In the genomic region with DNA sequence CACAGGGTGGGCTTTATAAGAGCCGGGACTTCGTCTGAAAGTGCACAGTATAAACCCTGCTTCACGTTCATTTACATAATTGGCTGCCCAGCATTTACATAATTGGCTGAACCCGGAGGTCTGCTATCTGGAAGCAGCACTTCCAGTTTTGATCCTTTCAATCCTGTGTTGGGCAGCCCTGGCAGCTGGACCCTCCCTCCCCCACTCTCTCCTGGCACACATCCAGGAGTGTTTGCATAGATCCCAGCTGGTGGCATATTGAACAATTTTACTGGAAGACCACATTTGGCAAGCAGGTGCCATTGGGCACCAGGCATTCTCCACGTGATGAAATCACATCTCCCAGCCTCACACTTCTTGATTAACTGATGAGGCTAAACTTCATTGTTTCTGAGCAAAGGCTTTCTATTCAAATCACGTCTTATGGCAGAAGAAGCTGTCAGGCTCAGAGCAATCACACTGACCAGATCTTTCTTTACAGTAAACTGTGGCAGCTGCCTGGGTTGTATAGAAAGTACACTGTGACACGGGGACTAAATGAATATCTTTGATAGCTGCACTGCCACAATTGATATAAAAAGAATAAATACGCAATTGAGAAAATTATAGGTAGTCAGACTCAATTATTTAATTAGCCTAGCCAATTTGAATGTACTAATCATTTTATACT, we compare ENCODE assay signal across 9 mouse cellular contexts. TPM values are rescaled to one million over a fixed set of nuclear protein-coding genes. Genes with fewer than 3 reads are reported as not detected.
DNase-seq lines count a peak whose midpoint lies in the region; ATAC-seq and TF ChIP-seq lines count a peak whose summit lies in the region.
"Had no signal": no experiment of that assay in that cellular context is flagged by ENCODE, and none has a peak within 500 bp of the region (broad histone marks: within the 10 kb centered on the region; RNA-seq: fewer than 3 reads in every experiment).

No protein-coding gene starts in this region.

- H3K36me3 ChIP-seq in midbrain, embryonic 13.5 days: no peaks in the 10 kb centered on the region
- H3K36me3 ChIP-seq in thymus, adult 2 months (ENCODE audit: control insufficient read depth, insufficient read depth, low read length): no peaks in the 10 kb centered on the region
- H3K36me3 ChIP-seq: limb, embryonic 15.5 days had no signal

- DNase-seq in heart, postnatal 10 days: peak; percentile 20 to 33
- no peak for DNase-seq in heart, adult 8-10 months (ENCODE audit: low spot score)
- DNase-seq in cerebellum, adult 9-10 months: peak; percentile 86
- DNase-seq in frontal cortex, postnatal 36 days (ENCODE audit: low spot score in 2 of 2): peak; percentile 31 to 62
- peak; percentile 35 to 62 for DNase-seq in layer of hippocampus, adult 18-20 months (ENCODE audit: low spot score in 2 of 2)
- DNase-seq in thymus, adult 2 months: no peak
- DNase-seq in adrenal gland, adult 8-10 months: no peak

- intact Hi-C loops in heart, postnatal 10 days (cut with DNase I): loop anchor here (5.0 kb wide), 1 partner anchor 1214 kb away; no protein-coding TSS in a partner anchor

- no peaks in the 10 kb centered on the region for H3K27me3 ChIP-seq in midbrain, embryonic 13.5 days
- H3K27me3 ChIP-seq in thymus, adult 2 months (ENCODE audit: control insufficient read depth, insufficient read depth, low read length): no peaks in the 10 kb centered on the region
- H3K27me3 ChIP-seq: limb, embryonic 15.5 days had no signal

- H3K4me3 ChIP-seq in midbrain, embryonic 13.5 days (replicated peaks): peak overlapping the region; percentile 12; the same call in 1 of the 2 replicates
- H3K4me3 ChIP-seq in thymus, adult 2 months (ENCODE audit: control insufficient read depth, insufficient read depth, low read length): no peak overlapping the region
- H3K4me3 ChIP-seq: limb, embryonic 15.5 days had no signal

- ATAC-seq in midbrain, embryonic 13.5 days: peak; percentile 98

- no peak for TF ChIP-seq CTCF in thymus, adult 2 months (IDR thresholded peaks at IDR 0.05; ENCODE audit: borderline replicate concordance, control insufficient read depth, extremely low read depth, insufficient read depth, low read length, poor library complexity)

- peak overlapping the region; percentile 43 for H3K4me2 ChIP-seq in midbrain, embryonic 13.5 days (replicated peaks)
- H3K4me2 ChIP-seq: limb, embryonic 15.5 days had no signal

- TF ChIP-seq POLR2A in thymus, adult 2 months (IDR thresholded peaks at IDR 0.05; ENCODE audit: control insufficient read depth, extremely low read depth, insufficient read depth, low read length, poor library complexity): no peak

- peaks cover 27% of the 10 kb centered on the region for H3K4me1 ChIP-seq in midbrain, embryonic 13.5 days (replicated peaks)
- peaks cover 6% of the 10 kb centered on the region; the same call in 1 of the 2 replicates for H3K4me1 ChIP-seq in thymus, adult 2 months (replicated peaks; ENCODE audit: control insufficient read depth, insufficient read depth, low read length)

- 0 out of 2 replicates have a peak overlapping the region, but pooled peaks have one; percentile 12 for H3K9ac ChIP-seq in midbrain, embryonic 13.5 days (replicated peaks)
- H3K9ac ChIP-seq: limb, embryonic 15.5 days had no signal

- no peaks in the 10 kb centered on the region for H3K9me3 ChIP-seq in midbrain, embryonic 13.5 days
- H3K9me3 ChIP-seq: limb, embryonic 15.5 days had no signal

- WGBS in midbrain, embryonic 13.5 days: 6% methylated on average over 8 of the region's 8 CpGs
- 81% methylated on average over 8 of the region's 8 CpGs for WGBS in thymus, adult 2 months

- H3K27ac ChIP-seq in midbrain, embryonic 13.5 days: peak overlapping the region; percentile 91
- H3K27ac ChIP-seq in thymus, adult 2 months (ENCODE audit: control insufficient read depth, insufficient read depth, low read length): no peak overlapping the region
- H3K27ac ChIP-seq: limb, embryonic 15.5 days had no signal

RNA-seq across cellular contexts. Expression of gene Ngly1, which starts 48.0 kb away (rescaled TPM):
- 10 to 100 TPM; 35.4 to 36.2 TPM for total RNA-seq in heart, postnatal 10 days (2021)
- 10 to 100 TPM; 29.5 to 33.9 (median 31.9) TPM for total RNA-seq in heart, adult 8-10 months (2022)
- total RNA-seq in layer of hippocampus, adult 18-20 months (2021): 10 to 100 TPM; 30.1 to 31.4 TPM
- polyA plus RNA-seq in midbrain, embryonic 13.5 days (2015; fragmentation: Nextera tagmentation; extraction: Ambion mirVana): 24.3 and 26.2 TPM in 2 replicates
- polyA plus RNA-seq in thymus, adult 2 months (2012; rRNA removed): 45.4 and 52.5 TPM in 2 replicates
- 10 to 100 TPM; 45.5 to 57.0 (median 50.4) TPM for total RNA-seq in adrenal gland, adult 8-10 months (2022)

RNA-seq across cellular contexts. Expression of gene Oxsm, which starts 48.5 kb away (rescaled TPM):
- total RNA-seq in heart, postnatal 10 days (2021): 10 to 100 TPM; 17.1 to 18.8 TPM
- 10 to 100 TPM; 21.5 to 28.4 (median 24.1) TPM for total RNA-seq in heart, adult 8-10 months (2022)
- 10 to 100 TPM in 1 of 2 experiments, 1 to 10 TPM in 1; 9.5 to 11.6 TPM for total RNA-seq in layer of hippocampus, adult 18-20 months (2021)
- polyA plus RNA-seq in midbrain, embryonic 13.5 days (2015; fragmentation: Nextera tagmentation; extraction: Ambion mirVana): 1.9 and 2.0 TPM in 2 replicates
- 6.0 and 7.3 TPM in 2 replicates for polyA plus RNA-seq in thymus, adult 2 months (2012; rRNA removed)
- 10 to 100 TPM; 20.9 to 26.6 (median 23.5) TPM for total RNA-seq in adrenal gland, adult 8-10 months (2022)

Comparison
In these comparisons a context has a peak if more than half of its experiments do, and no peak if none do; other contexts are left out.
1. DNase-seq: peak in heart, postnatal 10 days (2 of 2), cerebellum, adult 9-10 months (single experiment), frontal cortex, postnatal 36 days (2 of 2) and layer of hippocampus, adult 18-20 months (2 of 2); none in heart, adult 8-10 months (single experiment), thymus, adult 2 months (single experiment) and adrenal gland, adult 8-10 months (single experiment).